ENCODE assay signal across 15 mouse cellular contexts in the genomic region with DNA sequence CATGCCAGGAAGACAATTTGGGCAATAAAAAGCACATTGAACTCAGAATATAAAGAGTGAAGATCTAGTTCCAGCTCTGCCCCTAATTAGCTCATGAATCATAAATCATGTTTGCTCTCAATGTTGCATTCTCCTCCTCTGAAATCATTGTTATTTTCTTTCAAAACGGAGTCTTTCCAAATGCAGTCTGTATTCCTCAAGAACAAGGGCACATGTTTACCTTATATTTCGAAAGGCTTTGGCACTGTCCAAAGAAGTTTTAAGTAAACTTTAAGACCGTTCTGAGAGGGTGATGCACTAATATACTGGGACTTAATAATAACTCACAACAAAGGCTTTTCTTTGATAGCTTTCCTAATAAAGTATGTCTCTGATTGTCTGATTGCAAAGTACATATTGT.
"Had no signal": no experiment of that assay in that cellular context is flagged by ENCODE, and none has a peak within 500 bp of the region (broad histone marks: within the 10 kb centered on the region; RNA-seq: fewer than 3 reads in every experiment).

No protein-coding gene starts in this region.

- ATAC-seq: liver, embryonic 12.5 days; midbrain, embryonic 13.5 days; midbrain, embryonic 15.5 days had no signal

- H3K27me3 ChIP-seq: liver, embryonic 12.5 days; megakaryocyte, embryonic 14.5 days; midbrain, embryonic 13.5 days; midbrain, embryonic 15.5 days; neural tube, embryonic 12.5 days; stomach, embryonic 15.5 days had no signal

- H3K27ac ChIP-seq: liver, embryonic 12.5 days; liver, embryonic 14.5 days; macrophage; midbrain, embryonic 13.5 days; midbrain, embryonic 15.5 days; neural tube, embryonic 12.5 days; stomach, embryonic 15.5 days; stomach, postnatal 0 days had no signal

- H3K4me1 ChIP-seq: liver, embryonic 12.5 days; megakaryocyte, embryonic 14.5 days; midbrain, embryonic 13.5 days; midbrain, embryonic 15.5 days; neural tube, embryonic 12.5 days; stomach, embryonic 15.5 days had no signal

- H3K4me2 ChIP-seq: liver, embryonic 12.5 days; lung, embryonic 14.5 days; midbrain, embryonic 11.5 days; midbrain, embryonic 13.5 days; midbrain, embryonic 15.5 days; neural tube, embryonic 12.5 days; stomach, embryonic 15.5 days had no signal

- DNase-seq: lung, embryonic 14.5 days; right cerebral cortex, postnatal 14 days; thymus, adult 2 months; thymus, postnatal 25 days; thymus, postnatal 4 days had no signal

- H3K36me3 ChIP-seq: liver, embryonic 12.5 days; midbrain, embryonic 13.5 days; midbrain, embryonic 15.5 days; neural tube, embryonic 12.5 days; stomach, embryonic 15.5 days had no signal

- H3K9me3 ChIP-seq: liver, embryonic 12.5 days; midbrain, embryonic 13.5 days; midbrain, embryonic 15.5 days; neural tube, embryonic 12.5 days; stomach, embryonic 15.5 days had no signal

- H3K9ac ChIP-seq: liver, embryonic 12.5 days; liver, embryonic 14.5 days; lung, embryonic 14.5 days; midbrain, embryonic 13.5 days; midbrain, embryonic 15.5 days; neural tube, embryonic 12.5 days; stomach, embryonic 15.5 days had no signal

- H3K4me3 ChIP-seq: liver, embryonic 12.5 days; megakaryocyte, embryonic 14.5 days; midbrain, embryonic 13.5 days; midbrain, embryonic 15.5 days; neural tube, embryonic 12.5 days; stomach, embryonic 15.5 days had no signal
